Mouse (Mus musculus) naive thymus-derived CD4-positive, alpha-beta T cell, adult 2 months (primary cell): ENCODE results near the gene Snx15.

Experiments used
- DNase-seq: peaks from one replicate; pipeline ENCODE4 v3.0.0-alpha.2; 2011; ENCODE audit warnings: low read depth

Snx15 gene

GRCm38 (mm10) chr19:6118677-6119185, 9.4 kb downstream of the Snx15 start:
- DNase-seq, result no peak

- DNase-seq, result peak; percentile 93
Observed at GRCm38 (mm10) chr19:6117986-6118676, 10.0 kb downstream of the Snx15 start, which contains the start of gene Sac3d1. TSS of gene Sac3d1 (minus strand) at chr19:6118650.

GRCm38 (mm10) chr19:6117346-6117985, 10.6 kb downstream of the Snx15 start:
- no peak for DNase-seq

GRCm38 (mm10) chr19:6116113-6116850, 11.8 kb downstream of the Snx15 start:
- no peak for DNase-seq

- no peak for DNase-seq
Observed at GRCm38 (mm10) chr19:6113116-6113515, 15.0 kb downstream of the Snx15 start.

GRCm38 (mm10) chr19:6105586-6105985, 22.5 kb downstream of the Snx15 start, which contains the start of gene Naaladl1:
TSS of gene Naaladl1 (plus strand) at chr19:6105782.
- no peak for DNase-seq

GRCm38 (mm10) chr19:6104476-6104875, 23.6 kb downstream of the Snx15 start:
- no peak for DNase-seq

- DNase-seq, result no peak
Observed at GRCm38 (mm10) chr19:6102169-6102853, 25.8 kb downstream of the Snx15 start.

GRCm38 (mm10) chr19:6101186-6101585, 26.9 kb downstream of the Snx15 start:
- DNase-seq, result no peak

- DNase-seq, result no peak
Observed at GRCm38 (mm10) chr19:6097847-6098246, 30.3 kb downstream of the Snx15 start.

GRCm38 (mm10) chr19:6094119-6094518, 34.0 kb downstream of the Snx15 start, which contains the start of gene AC131692.1:
TSS of gene AC131692.1 (plus strand) at chr19:6094419.
- no peak for DNase-seq

- DNase-seq, result no peak
Observed at GRCm38 (mm10) chr19:6088841-6089240, 39.3 kb downstream of the Snx15 start.

GRCm38 (mm10) chr19:6085417-6085879, 42.7 kb downstream of the Snx15 start:
- peak; percentile 84 for DNase-seq

- peak; percentile 98 for DNase-seq
Observed at GRCm38 (mm10) chr19:6084478-6085248, 43.4 kb downstream of the Snx15 start, which contains the start of the genes Zfpl1 and Cdca5. TSS of gene Zfpl1 (minus strand) at chr19:6084956. TSS of gene Cdca5 (plus strand) at chr19:6084983.

- no peak for DNase-seq
Observed at GRCm38 (mm10) chr19:6082156-6082555, 45.9 kb downstream of the Snx15 start, which contains the start of gene Gm28374. TSS of gene Gm28374 (minus strand) at chr19:6082256.

- DNase-seq, result no peak
Observed at GRCm38 (mm10) chr19:6079983-6080480, 48.1 kb downstream of the Snx15 start, which contains the start of gene Tmem262. TSS of gene Tmem262 (plus strand) at chr19:6080033.

- peak; percentile 94 for DNase-seq
Observed at GRCm38 (mm10) chr19:6076564-6077393, 51.3 kb downstream of the Snx15 start, which contains the start of gene Vps51. TSS of gene Vps51 (minus strand) at chr19:6077231.

GRCm38 (mm10) chr19:6073889-6074288, 54.2 kb downstream of the Snx15 start:
- DNase-seq, result no peak

GRCm38 (mm10) chr19:6071261-6071660, 56.8 kb downstream of the Snx15 start:
- DNase-seq, result no peak
